Mouse (Mus musculus): ENCODE data around the gene Il1r1. TPM values are rescaled to one million over a fixed set of nuclear protein-coding genes. Genes with fewer than 3 reads are reported as not detected.

The Il1r1 gene
- total RNA-seq, 2 experiments from 2014 or later, result 2.1 TPM

DNA sequence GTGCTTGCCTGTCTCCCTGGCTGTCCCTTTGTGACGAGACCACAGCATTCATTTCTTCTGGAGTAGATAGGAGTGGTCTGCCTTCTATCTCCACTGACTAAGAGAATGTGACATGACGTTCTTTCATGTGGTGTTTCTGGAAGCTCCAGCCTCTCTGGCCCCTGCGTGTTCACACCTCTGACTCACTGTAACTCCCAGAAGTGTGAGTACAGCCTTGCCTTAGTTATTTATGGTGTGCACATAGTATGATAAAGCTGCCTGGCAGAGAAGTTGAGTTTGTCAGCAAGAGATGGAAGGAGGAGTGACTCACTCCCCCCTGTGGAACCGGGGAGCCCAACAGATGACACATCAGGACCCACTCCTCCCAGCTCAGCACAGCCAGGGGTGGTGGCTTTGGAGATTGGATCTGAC is 133.9 kb downstream of the Il1r1 start:
- peak in 1 of 2 experiments; percentile 22 for DNase-seq
- intact Hi-C loops (cut with DNase I), result no loop called here

DNA sequence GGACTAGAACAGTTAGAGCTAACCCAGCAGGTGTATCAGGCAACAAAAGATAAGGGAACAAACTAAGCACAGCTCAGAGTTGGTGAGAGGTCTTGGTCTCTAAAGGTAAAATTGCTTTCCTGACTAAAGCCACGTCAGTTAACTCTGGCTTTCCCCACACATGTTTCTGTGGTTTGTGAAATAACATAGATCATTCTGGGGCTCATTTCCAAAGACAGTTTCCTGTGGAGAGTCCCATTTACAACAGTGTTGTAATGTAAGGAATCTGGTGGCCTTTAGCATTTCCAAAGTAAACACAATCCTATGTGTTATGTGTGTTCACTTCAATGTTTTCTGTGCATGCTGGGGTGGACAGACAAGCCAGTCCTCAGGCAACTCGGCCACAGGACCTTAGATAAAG is 134.9 kb downstream of the Il1r1 start:
- intact Hi-C loops (cut with DNase I), result no loop called here

DNA sequence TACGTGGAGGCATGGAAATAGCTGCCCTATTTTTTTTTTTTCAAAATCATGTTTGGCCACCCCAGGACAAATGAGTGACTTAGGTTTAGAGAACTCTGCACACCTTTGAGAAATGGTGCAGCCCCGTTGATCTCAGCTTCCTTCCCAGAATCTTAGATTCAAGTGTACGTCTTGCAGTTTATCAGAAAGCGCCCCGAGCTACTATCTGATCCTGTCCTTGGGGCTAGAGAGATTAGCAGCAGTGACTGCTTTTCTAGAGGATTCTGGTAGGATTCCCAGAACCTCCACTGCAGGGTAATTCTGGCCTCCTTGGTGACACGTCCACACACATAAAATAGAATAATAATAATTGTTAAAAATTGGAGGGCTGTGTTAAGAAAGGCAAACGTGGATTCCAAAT is 136.1 kb downstream of the Il1r1 start:
- intact Hi-C loops (cut with DNase I), result no loop called here
- DNase-seq, result no peak

More for the DNA sequence above, 134.9 kb downstream of the Il1r1 start:
- DNase-seq, result no peak

DNA sequence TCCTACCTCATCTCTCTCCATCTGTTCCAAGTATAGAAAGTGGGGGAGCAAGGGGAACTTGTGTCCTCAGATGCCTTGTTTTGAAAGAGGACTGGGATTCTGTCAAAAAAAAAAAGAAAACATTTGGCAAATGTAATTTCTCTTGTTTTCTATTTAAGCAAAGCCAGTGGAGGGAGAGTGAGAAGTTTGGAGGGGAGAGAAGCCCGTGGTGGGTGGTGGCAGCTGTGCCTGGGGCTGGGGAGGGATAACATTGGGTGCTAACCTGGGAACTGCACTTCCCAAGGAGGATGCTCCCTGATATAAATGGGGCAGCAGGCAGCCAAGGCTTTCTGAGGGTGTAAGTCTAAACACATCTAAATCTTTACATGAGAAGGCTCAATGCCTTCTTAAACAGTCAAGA is 136.7 kb downstream of the Il1r1 start:
- intact Hi-C loops (cut with DNase I), result no loop called here
- no peak for DNase-seq

DNA sequence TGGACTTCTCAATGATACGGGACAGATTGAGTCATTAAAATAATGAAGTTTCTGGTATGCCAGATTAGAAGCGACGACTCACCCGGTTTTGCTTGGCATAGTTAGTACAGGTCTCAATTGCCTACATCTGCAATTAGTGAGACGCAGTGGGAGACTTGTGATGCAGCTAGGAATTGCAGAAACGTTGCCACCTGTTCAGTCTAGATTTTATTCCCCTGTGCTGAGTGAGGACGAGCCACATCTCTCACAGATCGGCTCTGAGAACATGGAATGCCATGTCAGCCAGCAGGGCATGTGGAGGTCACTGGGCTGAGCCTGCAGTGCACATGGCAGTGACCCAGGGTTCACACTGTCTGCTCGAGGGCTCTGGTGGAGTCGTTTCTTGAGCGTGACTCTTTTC is 137.9 kb downstream of the Il1r1 start:
- intact Hi-C loops (cut with DNase I), result no loop called here
- DNase-seq, result no peak

Other genes starting within 250 kb of the Il1r1 start
- gene Il1r2, start 151.0 kb upstream of the Il1r1 start, total RNA-seq (2021), result under 1 TPM; 0.23 to 0.42 TPM
- gene Il1rl2, start 99.5 kb downstream of the Il1r1 start, total RNA-seq (2021), result 1 to 10 TPM; 1.3 to 2.0 TPM
- gene Il1rl1, start 204.5 kb downstream of the Il1r1 start, total RNA-seq (2021), result 1 to 10 TPM in 1 of 2 experiments, under 1 TPM in 1; 0.54 to 1.4 TPM
- gene Il18r1, start 240.5 kb downstream of the Il1r1 start, total RNA-seq (2021), result not detected

All from gastrocnemius, postnatal 36 days (tissue).